Mouse (Mus musculus) embryo, embryonic 11 days (tissue): ENCODE results near the gene Grik4.

ENCODE experiments used
- DNase-seq: peaks from one replicate; pipeline ENCODE4 v3.0.0-alpha.2; 2015

Gene Grik4

DNA sequence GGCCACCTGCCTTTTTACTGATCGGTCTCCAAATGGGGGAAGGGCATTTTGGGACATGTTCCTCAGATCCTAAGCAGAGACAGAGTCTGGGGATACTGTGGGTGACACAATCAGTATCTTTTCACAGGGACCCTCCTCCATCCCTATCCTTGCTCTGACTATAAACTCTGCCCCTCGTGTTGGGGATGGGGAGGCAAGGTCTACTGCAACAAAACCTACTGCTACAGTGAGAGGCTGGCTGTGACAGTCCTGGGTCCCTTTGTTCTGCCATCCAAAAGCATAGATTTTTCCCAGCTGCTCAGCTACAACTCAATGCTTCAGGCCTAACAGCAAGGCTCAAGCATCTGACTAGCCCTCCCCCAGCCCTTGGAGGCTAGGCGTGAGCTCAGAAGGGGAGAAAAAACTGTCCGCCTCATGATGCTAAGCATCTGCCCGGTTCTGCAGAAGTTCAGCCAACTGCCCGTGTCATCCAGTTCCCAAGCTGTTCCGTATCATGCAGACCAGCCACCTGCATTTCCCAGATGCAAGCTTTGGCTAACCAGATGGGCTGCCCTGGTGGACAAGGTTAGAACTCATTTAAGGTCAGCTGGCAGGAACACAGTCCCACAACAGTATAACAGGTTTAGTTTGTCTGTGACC is 207.5 kb downstream of the Grik4 start:
- no peak for DNase-seq

GRCm38 (mm10) chr9:42735086-42735485 is 209.2 kb downstream of the Grik4 start:
- no peak for DNase-seq

- DNase-seq, result no peak
These were observed 211.5 kb downstream of the Grik4 start for GRCm38 (mm10) chr9:42732731-42733318.

- no peak for DNase-seq
These were observed 215.8 kb downstream of the Grik4 start for GRCm38 (mm10) chr9:42728472-42728871.

DNA sequence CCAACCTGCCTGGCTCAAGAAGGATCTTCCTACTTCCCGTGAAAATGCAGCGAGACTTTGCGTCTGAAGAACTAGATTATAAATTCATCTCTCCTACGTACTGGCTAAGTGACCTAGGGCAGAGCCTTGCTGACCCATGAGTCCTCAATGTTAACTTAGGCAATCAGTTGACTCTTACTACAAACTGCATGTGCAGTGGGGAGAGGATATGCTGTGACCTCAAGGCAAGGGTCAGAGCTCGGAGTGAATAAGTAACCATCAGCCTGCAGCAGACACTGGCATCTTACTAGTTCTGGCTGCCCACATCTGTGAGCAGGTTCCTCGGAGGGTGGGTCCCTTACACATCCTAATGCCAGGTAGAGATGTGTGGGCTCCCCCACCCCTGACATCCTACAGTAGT is 216.6 kb downstream of the Grik4 start:
- no peak for DNase-seq

GRCm38 (mm10) chr9:42727186-42727585 is 217.1 kb downstream of the Grik4 start:
- DNase-seq, result no peak

DNA sequence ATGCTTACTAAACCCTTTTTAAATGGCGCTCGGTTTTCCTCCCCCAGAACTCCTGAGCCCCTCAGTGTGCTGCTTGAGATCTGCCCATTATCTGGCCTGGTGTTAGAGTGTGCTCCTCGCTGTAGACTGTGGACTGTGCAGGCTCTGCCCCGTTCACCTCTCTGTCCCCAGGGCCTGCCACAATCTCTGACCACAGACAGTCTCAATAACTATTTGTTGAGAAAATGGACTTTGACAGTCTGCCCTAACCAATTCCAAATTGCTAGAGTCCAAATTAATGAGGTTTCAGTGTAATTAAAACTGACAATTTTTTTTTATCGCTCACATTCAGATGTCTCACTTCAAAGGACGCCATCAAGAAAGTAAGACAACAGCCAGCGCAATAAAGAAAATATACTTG is 220.2 kb downstream of the Grik4 start:
- no peak for DNase-seq

DNA sequence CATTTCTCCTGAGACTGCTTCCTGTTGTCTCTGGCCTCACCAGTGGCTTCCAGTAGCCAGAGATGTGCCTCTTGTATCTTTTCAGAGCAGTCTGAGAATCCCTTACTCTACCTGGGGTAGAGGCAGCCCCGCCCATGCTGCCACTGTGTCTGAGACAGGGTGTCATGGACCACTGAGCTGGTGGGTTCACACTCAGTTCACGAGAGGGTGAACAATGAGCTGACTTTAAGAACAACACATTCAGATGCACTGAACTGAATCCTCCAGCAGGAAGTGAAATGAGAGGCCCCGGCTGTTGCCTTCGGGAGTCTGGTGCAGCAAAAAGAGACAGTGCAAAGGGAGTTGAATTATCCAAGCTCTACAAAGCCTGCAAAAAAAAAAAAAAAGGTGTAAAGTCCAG is 221.8 kb downstream of the Grik4 start:
- no peak for DNase-seq

DNA sequence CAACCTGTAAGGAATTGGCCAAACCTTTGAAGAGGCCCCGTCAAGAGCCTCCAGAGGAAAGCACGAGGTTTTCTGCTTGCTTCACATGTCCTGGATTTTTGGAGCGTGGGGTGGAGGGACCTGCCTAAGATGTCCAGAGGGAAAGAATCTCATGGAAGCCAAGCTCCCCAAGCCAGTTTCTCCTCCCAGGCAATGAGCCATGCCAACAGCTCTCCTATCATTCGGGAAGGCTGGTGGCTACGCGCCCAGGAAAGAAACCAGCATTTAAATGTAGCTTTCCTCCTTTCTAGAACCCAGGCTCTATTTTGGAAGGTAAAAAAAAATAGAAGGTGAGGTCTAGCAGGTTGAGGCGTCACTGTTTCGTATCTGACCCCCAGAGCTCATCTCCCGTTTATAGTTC is 222.6 kb downstream of the Grik4 start:
- DNase-seq, result no peak

- no peak for DNase-seq
These were observed 223.1 kb downstream of the Grik4 start for GRCm38 (mm10) chr9:42721146-42721545.

GRCm38 (mm10) chr9:42713912-42714311 is 230.4 kb downstream of the Grik4 start:
- no peak for DNase-seq

DNA sequence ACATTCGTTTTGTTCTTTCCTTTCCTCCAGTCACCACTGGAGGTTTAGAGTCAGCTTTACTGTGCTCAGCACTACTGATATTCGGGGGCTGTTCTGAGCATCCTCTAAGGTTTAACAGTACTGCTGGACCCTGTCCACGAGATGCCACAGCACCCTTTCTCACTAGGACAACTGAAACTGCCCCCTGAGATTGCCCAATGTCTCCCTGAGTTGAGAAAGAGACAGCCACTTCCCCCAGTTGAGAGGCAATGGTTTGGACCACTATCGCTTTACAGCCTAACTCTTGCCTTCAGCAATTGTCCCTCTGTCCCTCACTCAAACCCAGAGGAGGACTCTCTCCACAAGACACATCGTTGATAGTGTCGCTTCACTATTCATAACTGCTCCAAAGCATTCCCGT is 238.4 kb downstream of the Grik4 start:
- no peak for DNase-seq

- DNase-seq, result no peak
These were observed 241.0 kb downstream of the Grik4 start for GRCm38 (mm10) chr9:42703191-42703854.

GRCm38 (mm10) chr9:42702231-42703132 is 241.8 kb downstream of the Grik4 start:
- no peak for DNase-seq

- DNase-seq, result no peak
These were observed 242.6 kb downstream of the Grik4 start for GRCm38 (mm10) chr9:42701729-42702128.

GRCm38 (mm10) chr9:42693024-42693423 is 251.3 kb downstream of the Grik4 start:
- no peak for DNase-seq

- peak; percentile 68 for DNase-seq
These were observed 256.1 kb downstream of the Grik4 start for GRCm38 (mm10) chr9:42688143-42688542.

GRCm38 (mm10) chr9:42686104-42686503 is 258.2 kb downstream of the Grik4 start:
- DNase-seq, result no peak

- DNase-seq, result no peak
These were observed 270.3 kb downstream of the Grik4 start for GRCm38 (mm10) chr9:42674017-42674412.

DNA sequence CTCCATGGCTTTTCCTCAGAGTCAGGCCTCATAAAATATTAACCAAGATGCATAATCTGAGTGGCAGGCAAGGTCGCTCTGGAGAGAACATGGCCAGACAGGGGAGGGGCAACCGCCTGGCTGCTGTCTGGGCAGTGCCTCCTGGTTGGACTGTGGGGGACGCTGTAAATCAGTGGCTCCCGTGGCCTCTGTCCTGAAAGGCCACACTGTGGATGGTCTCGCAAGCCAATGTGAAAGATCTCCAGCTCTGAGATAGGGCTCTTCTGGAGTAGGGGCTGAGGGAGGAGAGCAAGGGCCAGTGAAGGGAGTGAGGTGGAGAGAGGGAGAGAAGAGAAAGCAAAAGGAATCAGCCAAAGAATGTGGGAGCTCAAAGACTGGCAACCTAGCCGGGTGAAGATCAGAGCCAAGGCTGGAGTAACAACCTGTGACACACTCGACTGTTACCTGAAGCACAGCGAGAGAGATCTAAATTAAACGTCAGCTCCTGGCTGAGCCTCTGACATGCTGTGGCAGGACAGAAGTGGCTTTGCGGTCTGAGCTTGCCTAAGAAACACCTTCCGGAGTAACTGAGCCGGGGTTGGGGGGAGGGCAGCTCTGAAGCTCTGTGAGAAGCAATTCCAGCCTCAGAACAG is 270.8 kb downstream of the Grik4 start:
- DNase-seq, result peak; percentile 39

DNA sequence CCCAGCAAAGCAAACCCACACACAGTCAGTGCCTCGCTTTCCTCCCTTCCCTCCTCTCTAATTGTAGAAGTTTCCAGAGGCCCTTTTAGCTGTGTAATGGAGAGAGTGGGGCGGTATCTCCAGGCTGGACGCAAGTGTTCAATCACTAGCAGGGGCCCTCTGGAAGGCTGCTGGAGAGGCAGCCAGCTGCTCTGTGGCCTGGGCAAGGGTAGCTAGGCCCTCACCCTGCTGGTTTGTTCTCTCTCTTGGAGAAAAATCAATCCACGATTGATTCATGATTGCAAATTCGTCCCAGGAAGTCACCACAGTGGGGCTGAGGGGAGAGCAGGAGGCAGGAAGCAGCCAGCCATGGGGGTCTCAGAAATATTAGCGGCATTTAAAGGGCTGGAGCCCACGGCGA is 271.3 kb downstream of the Grik4 start:
- peak; percentile 16 for DNase-seq

- no peak for DNase-seq
These were observed 273.7 kb downstream of the Grik4 start for GRCm38 (mm10) chr9:42670619-42671018.

DNA sequence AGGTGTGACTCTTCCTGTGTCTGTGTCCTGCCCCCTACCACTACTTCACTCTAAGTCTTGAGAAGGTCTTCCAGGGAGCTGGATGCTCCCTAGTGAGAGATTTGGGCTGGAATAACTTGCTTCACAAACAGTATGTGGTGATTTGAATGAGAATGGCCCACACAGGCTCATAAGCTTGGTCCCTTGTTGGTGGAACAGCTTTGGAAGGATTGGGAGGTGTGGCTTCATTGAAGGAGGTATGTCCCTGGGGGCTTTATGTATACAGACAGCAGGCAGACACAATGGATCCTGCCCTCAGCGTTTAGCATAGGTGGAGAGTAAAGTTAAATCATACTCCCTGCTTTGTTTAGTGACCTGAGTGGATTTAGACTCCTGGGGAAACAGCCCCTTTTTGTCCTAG is 282.8 kb downstream of the Grik4 start:
- DNase-seq, result no peak
